Mouse (Mus musculus) adipocyte (in vitro differentiated cells): ENCODE results near the gene Cacna1d.

Experiments
- DNase-seq: peaks from one replicate; pipeline ENCODE4 v3.0.0-alpha.2; 2016; ENCODE audit warnings: low spot score

Cacna1d gene

DNA sequence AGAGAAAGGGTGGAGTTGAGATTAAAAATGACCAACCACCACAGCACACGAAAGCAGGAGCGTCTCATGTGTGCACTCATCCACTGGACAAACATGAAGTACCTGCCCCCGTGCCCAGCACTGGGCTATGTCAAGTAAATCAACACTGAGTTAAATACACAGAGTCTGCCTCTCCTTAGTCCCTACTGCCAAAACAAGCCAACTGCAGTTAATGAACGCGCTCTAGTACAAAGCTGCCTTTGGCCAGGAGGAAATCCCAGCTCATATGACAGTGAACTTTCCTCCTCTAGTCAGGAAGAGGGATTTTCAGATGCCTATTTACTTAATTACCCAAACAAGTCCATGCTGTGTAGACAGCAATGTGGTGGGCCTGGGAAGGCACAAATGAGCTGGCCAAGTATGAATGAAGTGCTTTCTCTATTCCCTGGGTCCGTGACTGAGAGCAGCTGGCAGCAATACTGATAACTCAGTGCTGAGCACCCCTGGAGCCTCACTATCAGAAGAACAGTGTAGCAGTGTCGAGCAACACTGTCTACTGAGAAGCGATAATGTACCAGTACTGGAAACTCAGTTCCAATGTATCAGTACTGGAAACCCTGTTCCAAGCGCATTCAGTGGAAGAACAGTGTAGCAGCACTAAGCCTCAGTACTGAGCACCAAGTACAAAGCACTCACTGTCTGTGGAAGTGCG lies 229.5 kb downstream of the Cacna1d start:
- no peak for DNase-seq

DNA sequence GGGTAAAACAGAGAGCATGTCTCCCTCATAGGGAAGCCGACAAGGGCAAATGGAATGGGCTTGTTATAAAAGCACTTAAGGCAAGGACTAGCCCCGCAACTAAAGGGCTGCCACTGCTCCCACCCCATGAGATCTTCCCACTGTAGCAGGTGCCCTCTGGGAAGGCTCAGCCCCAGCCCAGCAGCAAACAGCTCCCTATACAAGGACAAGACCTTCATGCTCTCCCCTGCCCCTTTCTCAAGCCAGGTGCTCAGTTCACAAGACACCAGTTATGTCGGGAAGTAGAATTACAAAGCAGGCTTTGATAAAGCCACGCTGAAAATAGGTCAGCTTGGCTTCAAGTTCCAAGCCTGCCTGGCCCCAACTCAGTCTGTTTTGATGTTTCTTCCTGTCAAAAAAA lies 233.6 kb downstream of the Cacna1d start:
- DNase-seq: no peak

DNA sequence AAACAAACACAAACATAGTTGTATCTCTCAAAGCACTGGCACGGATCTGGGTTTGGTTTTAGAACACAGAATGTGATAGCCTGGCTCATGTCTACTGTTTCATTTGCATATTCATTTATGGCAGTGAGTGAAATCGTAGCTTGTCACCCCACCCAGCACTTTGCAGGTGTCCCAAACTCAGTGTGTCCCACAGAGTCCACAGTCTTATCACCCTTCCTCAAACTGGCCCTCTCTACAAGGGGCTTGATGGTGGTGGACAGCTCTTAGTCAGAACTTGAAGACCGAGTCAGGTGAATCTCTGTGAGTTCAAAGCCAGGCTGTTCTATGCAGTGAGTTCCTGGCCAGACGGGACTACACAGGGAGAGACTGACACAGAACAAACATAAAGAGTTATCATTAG lies 234.8 kb downstream of the Cacna1d start:
- DNase-seq: no peak

DNA sequence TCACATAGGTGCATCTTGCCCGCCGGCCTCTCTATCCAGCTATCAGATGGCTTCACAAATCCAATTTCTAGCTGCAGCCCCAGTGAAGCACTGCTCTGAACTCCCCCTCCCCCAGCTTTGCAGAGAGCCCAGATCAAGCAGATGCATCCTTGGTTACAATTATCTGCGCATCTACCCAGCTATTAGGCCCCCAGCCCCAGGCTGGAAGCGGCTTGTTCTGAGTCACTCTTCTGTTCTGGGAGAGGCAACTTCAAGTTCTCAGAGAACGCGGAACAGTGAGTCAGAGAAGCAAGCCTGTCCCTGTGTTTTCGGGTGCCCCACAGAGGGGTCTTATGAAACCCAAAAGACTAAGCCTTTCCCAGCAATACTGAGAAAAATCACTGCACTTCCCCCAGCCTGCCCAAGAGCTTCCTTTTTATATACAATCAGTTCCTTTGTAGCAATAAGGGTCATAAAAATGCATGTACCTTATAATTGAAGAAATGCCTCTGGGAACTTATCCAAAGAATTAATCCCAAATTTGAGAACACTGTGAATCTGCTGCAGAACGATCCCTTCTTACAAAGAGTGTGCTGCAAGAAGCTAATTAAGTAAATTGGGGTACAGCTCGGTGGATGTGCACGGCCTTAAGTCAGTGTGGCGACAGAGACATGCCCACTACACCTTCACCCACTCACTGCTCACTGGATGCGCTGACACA lies 235.4 kb downstream of the Cacna1d start:
- DNase-seq: no peak

DNA sequence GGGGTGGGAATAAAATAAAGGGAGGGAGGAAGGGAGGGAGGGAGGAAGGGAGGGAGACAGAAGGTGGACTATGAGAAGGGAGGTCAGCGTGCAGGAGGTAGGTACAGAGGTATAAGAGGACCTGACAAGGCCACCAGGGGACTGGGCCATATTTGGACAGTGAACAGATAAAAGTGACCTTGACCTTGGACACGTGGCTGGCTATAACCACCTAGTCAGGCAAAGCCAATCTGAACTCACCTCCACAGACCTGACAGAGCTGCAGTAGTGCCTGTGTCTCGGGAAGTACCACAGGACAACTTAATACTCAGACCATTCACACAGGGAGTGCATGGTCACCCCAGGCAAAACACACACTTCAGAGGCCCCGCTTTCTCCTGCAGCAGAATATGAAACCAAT lies 236.5 kb downstream of the Cacna1d start:
- DNase-seq: no peak

DNA sequence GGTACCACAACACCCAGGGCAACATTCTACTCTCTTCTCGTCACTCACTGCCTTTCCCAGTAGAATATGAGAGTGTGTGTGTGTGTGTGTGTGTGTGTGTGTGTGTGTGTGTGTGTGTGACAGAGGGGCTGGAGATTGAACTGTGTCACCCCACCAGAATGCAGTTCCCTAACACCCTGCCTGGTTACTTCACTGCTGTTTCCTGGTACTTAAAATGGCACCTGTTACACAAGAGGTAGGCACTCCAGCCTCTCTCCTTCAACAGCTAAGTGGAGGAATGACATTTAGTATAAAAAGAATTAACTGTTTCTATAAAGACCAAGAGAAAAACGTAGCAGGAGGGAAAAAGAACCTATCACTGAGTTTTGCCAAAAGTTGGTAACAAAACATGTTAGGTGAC lies 238.4 kb downstream of the Cacna1d start:
- DNase-seq: no peak

DNA sequence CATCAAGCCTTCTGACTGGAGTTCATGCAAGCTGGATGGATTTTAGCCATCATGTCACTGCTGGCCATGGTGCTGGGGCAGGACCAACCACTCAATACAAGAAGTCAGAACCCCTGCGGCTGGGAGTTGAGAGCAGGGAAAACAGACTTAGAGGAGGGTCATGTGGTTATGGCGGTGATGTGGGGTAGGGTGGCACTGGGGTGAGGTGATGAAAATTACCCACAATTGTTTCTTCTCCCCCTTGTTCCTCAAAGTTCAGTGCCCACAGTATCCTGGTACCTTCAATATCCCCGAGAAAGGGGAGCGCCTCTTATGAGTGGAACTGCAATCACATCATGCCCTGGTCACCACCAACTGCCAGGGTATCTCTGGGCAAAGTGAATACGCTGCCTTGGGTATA lies 239.9 kb downstream of the Cacna1d start:
- no peak for DNase-seq

DNA sequence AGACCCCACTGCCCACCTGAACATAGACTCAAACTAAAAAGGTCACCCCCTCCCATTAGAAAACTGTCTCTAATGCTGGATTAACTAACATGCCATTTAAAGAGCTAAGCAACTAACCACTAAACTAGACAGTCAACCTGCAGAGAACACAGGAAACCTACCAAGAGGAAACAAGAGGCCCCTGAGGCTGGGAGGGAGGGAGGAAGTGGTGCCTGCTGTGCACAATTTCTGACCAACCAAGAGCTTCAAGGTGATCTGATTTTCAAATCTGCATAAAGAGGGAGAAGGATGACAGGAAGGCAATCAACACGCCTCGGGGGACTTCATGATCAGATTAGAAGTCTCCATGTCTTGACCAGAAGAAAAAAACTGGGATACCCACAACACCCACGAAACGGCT lies 241.7 kb downstream of the Cacna1d start:
- DNase-seq: no peak

DNA sequence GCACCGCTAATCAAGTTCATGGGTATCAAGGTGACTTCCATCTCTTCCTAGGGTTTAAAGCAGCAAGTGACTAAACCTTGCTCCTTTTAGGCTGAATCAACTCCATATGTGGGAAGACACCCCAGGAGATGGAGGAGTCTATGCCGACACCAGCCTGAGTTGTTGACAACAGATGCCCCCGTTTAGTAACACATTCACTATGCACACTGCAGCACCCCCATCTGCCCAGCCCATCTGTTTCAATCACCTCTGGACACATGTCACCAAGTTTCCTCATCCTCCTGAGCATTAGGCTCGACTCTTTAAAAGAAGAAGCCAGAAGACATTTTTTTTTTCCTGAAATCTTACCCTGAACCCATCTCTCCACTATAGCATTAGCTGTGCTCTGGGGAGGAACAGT lies 242.4 kb downstream of the Cacna1d start:
- no peak for DNase-seq

DNA sequence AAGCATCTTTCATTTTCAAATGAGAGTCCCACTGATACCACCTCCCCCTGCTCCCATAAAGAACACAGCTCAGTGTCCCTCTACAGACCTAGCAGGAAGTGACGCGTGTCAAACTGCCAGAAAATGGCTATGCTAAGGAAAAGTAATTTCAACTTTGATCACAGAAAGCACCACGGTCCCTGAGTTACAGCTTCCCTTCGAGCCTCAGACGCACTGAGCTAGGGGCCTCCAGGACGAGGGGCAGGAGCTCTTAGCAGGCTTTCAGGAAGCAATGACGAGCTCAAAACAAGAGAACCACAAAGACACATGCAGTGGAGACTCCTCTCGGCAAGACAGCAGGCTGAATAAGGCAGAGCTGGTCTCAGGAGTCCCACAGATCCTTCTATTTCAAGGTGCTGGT lies 243.1 kb downstream of the Cacna1d start:
- no peak for DNase-seq

DNA sequence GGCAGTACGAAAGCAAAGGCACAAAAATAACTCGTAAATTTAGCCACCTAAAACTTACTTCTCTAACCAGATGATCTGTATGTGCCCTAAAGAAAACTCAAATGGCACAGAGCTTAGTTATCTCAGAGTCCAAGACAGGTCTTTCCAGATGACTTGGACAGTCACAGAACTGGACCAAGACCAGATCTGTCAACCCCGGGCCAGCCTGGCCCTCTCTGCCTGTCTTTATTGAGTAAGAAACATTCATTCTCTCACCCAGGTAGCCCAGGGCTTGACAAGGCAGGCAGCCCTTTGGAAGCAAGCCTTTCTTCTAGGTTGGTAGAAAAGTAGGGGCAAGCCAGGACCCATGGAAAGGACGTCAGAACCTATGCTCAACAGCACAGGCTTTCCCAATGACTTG lies 243.6 kb downstream of the Cacna1d start:
- DNase-seq: no peak

DNA sequence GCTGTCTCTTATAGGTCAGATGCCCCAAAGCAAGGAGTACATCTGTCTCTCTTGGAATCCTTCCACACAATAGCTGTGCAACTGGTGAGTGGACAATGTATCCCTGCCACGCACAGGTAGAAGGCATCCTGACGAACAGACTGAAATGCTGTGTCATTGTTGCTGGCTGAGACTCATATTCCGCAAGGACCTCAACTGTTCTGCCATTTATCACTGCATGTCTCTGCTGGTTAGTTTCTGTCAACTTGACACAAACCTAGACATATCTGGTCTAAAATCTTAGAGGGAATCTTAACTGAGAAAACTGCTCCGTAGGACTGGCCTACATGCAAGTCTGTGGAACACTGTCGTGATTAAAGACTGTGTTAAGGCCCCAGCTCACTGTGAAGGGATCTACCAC lies 246.5 kb downstream of the Cacna1d start:
- no peak for DNase-seq

DNA sequence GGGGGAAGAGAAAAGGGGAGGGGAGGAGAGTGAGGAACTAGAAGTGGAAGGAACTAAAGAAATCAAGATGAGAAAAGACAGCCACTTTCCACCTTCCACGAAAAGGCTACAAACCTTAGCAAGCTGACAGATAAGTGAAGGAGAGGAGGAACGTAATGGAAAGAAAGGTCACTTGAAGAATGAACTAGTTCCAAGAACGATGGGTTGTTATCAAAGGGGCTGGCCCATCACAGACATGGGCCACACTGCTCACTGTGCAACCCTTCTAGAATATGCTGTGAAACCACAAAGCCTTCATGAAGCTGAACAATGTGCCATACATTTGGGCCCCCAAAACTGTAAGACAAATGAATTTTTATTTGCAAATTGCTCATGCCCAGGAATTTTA lies 248.4 kb downstream of the Cacna1d start:
- no peak for DNase-seq

DNA sequence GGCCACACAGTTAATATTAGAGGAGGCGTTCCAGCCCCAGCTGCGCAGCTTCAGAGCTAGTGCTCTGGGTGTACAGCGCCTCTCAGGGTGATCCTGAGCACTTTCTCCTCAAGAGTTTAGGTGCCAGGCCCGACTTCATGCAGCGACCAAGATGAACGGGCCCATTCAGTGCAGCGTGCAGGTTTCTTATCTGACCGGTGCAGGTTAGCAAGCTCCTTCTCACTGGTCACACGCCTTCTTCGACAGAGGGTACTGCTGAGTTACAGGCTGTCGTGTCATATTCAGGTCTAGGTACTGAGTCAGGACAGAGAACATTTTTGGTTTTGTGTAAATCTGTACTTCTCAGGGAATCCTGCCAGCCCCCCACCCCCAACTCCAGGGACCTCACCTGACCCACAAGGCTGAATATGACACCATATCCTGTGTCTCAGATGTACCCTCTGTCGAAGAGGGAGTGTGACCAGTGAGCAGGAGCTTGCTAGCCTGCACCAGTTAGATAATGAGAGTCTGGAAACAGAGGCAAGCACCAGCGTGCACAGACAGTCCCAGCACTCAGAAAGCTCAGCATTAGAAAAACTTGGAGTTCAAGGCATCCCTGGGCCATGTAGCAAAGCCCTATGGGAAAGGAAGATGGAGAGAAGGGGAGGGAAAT lies 249.0 kb downstream of the Cacna1d start:
- DNase-seq: no peak

DNA sequence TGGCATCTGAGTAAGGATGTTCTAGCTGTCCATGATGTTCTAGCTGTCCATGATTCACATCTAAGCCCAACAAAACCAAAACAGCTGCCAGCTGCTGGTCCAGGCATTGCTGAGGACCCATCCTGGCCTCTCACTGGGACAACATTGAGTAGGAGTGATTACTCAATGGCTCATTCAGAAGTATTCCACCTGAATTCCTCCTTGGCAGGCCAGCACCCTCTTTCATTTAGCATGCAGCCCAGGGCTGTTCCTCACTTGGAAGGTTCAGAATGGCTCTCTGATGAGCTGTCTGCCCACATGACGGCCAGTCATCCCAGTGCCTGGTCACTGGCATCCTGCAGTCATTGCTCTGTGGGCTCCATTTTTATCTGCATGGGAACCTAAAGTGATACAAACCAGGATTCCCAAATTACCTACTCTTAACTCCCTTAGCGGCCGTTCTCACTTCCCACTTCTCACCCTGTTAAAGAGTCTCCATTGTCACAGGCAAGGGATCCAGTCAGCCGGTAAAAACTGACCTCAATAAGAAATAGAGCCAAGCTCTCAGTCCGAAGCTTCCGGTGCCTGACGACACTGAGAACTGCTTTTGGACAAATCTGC lies 250.2 kb downstream of the Cacna1d start:
- DNase-seq: no peak

DNA sequence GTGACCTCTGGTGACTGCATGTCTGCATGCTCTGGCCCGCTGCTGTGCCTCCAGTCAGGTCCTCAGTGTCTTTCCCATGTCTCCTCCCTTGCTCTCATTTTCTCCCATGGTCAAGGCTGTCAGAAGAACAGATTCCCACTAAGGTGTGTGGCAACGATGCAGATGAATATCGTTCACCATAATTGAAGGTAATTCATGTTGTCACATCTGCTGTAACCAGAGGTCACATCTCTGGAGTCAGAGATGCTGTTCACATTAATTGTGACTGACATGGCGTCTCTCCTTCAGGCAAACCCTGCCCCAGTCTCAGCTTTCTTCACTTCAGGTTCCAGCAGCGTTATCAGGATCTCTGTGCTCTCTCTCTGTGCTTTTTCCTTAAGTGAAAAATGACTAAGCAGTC lies 252.4 kb downstream of the Cacna1d start:
- DNase-seq: no peak

DNA sequence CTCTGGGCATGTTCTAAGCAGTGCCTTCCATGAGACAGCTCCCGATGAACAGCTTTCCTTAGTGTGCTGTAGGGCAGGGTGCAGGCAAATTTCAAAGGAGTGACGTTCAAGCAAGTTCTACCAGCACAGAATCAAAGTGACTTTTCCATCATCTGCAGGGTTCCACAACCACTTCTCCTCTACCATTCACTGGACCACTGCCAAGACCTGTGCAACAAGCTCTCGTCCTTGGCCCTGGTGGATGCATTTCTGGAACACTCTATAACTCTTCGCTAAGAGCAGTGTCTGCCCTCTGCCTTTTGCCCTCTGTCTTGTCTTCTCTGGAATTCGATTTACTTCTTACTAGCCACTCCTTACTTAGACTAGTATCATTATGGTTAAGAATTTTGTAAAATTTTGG lies 266.1 kb downstream of the Cacna1d start:
- DNase-seq: no peak

DNA sequence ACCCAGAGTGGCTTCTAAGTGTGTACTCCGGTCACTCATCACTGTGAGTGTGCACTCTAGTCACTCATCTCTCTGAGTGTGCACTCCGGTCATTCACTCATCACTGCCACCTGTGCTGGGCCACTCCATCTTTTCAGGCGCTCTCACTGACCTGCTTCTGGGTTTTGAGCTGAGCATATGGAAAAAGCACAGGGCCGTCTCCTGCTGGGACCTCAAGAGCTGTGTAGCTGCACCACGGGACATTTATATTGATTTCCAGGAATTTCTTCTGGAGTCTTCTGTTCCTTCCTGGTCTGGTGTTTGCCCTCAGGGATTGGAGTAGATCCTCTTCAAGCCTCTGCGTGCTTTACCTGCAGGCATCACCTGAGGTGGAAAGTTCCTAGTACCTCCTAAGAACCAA lies 269.2 kb downstream of the Cacna1d start:
- no peak for DNase-seq

DNA sequence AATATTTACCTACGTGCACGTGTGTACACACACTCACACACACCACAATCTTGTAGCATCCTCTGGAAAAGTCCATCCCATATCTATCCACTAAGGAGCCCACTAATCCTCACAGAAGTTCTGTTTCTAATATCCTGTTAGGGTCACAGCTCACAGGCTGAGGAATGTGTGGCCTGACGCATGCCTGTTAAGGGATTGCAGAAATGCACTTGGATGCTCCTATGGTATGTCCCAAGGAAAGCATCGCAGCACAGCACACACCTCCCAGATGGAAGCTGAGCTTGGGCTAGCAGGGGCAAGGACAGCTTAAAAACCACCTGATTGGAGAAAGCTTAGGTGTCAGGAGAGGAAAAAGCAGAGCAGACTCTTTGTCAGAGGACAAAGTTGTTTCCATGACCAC lies 271.4 kb downstream of the Cacna1d start:
- no peak for DNase-seq

DNA sequence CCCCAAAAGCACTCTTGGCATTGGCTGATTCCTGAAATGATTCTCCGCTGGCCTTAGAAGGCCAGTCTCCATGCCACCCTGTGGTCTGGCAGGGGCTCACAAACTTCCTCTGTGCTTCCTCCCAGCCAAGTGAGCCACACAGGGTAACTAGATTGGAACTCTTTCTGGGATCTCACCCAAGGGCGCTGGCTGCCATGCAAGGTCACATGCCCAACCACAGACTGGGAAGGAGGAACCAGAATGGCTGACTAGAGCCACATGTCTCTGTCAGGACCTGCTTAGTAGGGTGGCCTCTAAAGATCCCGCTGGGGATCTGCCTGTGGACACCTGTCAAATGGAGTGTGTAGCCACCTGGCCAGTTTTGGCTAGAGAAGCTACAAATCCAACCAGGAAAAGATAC lies 273.1 kb downstream of the Cacna1d start:
- peak; percentile 59 for DNase-seq

DNA sequence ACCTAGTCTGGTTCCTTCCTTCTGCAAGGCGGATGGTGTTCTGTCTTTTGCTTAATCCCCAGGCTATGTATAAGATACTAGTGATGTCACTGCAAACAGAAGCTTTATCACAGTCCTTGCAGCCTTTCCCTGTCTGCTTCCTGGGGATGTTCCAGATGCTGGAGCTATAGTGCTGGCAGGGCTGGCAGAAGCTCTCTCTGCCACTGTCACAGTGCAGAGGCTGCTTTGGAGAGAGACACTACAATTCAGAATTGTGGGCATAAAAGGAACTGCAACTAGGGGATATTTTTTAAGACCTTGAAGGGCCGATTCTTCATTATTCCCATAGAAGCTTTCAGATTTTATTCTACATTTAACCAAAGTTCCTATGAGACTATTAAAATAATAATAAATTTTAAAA lies 274.1 kb downstream of the Cacna1d start:
- DNase-seq: no peak

DNA sequence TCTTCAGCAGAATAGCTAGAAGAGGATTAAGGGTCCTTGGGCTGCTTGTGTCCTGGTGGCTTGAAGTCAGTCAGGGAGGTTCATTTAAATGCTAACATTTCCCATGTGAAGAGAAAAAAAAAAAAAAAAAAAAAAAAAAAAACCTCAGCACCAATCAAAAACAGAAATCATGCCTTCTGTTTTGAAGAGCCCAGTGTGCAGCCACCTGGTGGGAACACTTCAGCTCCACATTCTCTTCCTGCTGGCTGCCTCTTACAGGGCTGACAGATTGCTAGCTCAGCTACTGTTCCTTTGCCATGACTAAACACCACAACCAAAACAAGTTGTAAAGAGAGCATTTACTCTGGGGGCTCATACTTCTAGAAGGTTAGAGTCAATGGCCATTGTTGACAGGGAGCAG lies 283.1 kb downstream of the Cacna1d start:
- DNase-seq: no peak

DNA sequence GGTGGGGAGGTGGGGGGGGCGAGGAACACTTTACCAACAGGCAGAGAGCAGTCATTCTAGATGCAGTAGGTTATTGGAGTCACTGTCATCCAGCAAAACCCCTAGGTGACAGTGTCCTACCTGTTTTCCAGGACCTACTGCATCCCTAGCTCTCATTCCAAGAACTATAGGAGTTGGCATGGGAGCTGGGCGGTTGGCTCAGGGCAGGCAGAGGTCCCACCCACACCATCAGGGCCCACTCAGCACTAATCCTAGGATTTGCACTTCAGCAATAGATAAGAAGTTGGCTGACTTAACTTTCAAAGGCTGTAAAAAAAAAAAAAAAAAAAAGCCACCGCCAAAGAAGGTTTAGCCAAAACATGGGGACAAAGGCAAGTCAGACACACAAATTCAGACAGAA lies 285.4 kb downstream of the Cacna1d start:
- DNase-seq: no peak
